Mouse (Mus musculus) G1E (cell line): ENCODE results near the gene Casr.

Experiments
- CTCF ChIP-seq: IDR thresholded peaks from 2 replicates; pipeline ENCODE4 v1.5.1; 2012; ENCODE audit warnings: low read depth, low read length, inconsistent platforms, mixed read lengths
- POLR2AphosphoS5 ChIP-seq: IDR thresholded peaks from 2 replicates; pipeline ENCODE4 v1.6.1; 2012; ENCODE audit warnings: low read depth, low read length, inconsistent platforms; ENCODE audit not compliant: insufficient replicate concordance

GRCm38 (mm10) chr16:36492420-36492819 lies 69.5 kb downstream of the Casr start:
- no peak for TF ChIP-seq POLR2AphosphoS5
- TF ChIP-seq CTCF = no peak
